Comparison of ENCODE assay signal across 25 mouse cellular contexts in the genomic region with DNA sequence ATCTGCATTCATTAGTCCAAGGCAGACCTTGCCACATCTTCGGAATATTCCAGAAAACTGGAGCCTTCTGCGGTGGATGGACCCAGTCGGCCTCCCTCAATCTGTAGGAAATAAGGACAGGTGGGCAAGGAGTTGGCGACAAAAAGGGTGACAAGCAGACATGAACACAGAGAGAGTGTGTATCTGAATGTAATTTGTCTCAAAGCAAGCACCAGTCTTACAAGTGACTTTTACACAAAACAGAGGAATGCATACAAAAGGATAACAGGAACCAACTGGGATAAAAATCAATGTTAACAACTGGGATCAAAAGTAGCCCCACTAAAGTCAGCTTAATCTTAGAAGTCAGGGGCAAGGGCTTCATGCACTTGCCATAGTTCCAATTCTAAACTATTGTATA. TPM values are rescaled to one million over a fixed set of nuclear protein-coding genes. Genes with fewer than 3 reads are reported as not detected.
DNase-seq lines count a peak whose midpoint lies in the region; TF ChIP-seq lines count a peak whose summit lies in the region.
"Had no signal": no experiment of that assay in that cellular context is flagged by ENCODE, and none has a peak within 500 bp of the region (broad histone marks: within the 10 kb centered on the region; RNA-seq: fewer than 3 reads in every experiment).

A gene (minus strand): TSS at position 101 of the 400 bp plus-strand sequence.

- H3K9me3 ChIP-seq in MEL (replicated peaks; ENCODE audit: insufficient read depth, low read length): no peaks in the 10 kb centered on the region
- H3K9me3 ChIP-seq: embryonic facial prominence, embryonic 10.5 days; embryonic facial prominence, embryonic 12.5 days; forebrain, embryonic 13.5 days; forebrain, embryonic 15.5 days; G1E had no signal

- no peak for TF ChIP-seq POLR2A in kidney, adult 2 months (IDR thresholded peaks at IDR 0.05; ENCODE audit: low read depth, low read length)
- no peak for TF ChIP-seq POLR2A in MEL (IDR thresholded peaks at IDR 0.05; ENCODE audit: control insufficient read depth in 1 of 2, insufficient read depth in 1 of 2, low read depth in 1 of 2, low read length in 2 of 2, poor library complexity in 1 of 2)
- TF ChIP-seq POLR2A in embryonic fibroblast, embryonic 13.5 days (IDR thresholded peaks at IDR 0.05; ENCODE audit: low read depth, low read length): no peak

- H3K79me2 ChIP-seq in MEL (ENCODE audit: control insufficient read depth, insufficient read depth, low read length, poor library complexity): no peaks in the 10 kb centered on the region

- H3K4me3 ChIP-seq in kidney, adult 2 months (ENCODE audit: insufficient read depth, low read depth, low read length): no peak within 1 kb of the TSS
- H3K4me3 ChIP-seq in MEL (ENCODE audit: control insufficient read depth in 1 of 2, insufficient read depth in 1 of 2, low read depth in 2 of 2, low read length in 2 of 2): no peak within 1 kb of the TSS
- H3K4me3 ChIP-seq in embryonic fibroblast, embryonic 13.5 days (ENCODE audit: insufficient read depth, low read length): no peak within 1 kb of the TSS
- H3K4me3 ChIP-seq: embryonic facial prominence, embryonic 10.5 days; embryonic facial prominence, embryonic 12.5 days; erythroblast, embryonic 14.5 days; forebrain, embryonic 13.5 days; forebrain, embryonic 15.5 days had no signal

- H3K4me1 ChIP-seq in kidney, adult 2 months (ENCODE audit: control insufficient read depth, insufficient read depth, low read length): no peaks in the 10 kb centered on the region
- H3K4me1 ChIP-seq in MEL (ENCODE audit: control insufficient read depth in 1 of 2, insufficient read depth in 2 of 2, low read length in 2 of 2): no peaks in the 10 kb centered on the region
- no peaks in the 10 kb centered on the region for H3K4me1 ChIP-seq in embryonic fibroblast, embryonic 13.5 days (ENCODE audit: control insufficient read depth, insufficient read depth, low read length)
- H3K4me1 ChIP-seq: embryonic facial prominence, embryonic 10.5 days; embryonic facial prominence, embryonic 12.5 days; forebrain, embryonic 13.5 days; forebrain, embryonic 15.5 days had no signal

- no peaks in the 10 kb centered on the region for H3K27me3 ChIP-seq in kidney, adult 2 months (replicated peaks; ENCODE audit: control insufficient read depth, insufficient read depth, low read length)
- no peaks in the 10 kb centered on the region for H3K27me3 ChIP-seq in MEL (ENCODE audit: control insufficient read depth in 1 of 2, insufficient read depth in 2 of 2, low read length in 2 of 2)
- H3K27me3 ChIP-seq: CH12.LX; embryonic facial prominence, embryonic 12.5 days; forebrain, embryonic 13.5 days; forebrain, embryonic 15.5 days had no signal

- DNase-seq in kidney, adult 2 months: no peak
- no peak for DNase-seq in kidney, postnatal 4 days
- DNase-seq in MEL (ENCODE audit: low read depth, low spot score): no peak
- no peak for DNase-seq in neural tube, embryonic 10.5 days (ENCODE audit: extremely low spot score, low spot score)
- DNase-seq: adrenal gland, adult 8-10 months; adrenal gland, postnatal 14 days; adrenal gland, postnatal 36 days; B cell, adult 2 months; cerebellum, adult 11-12 months; cerebellum, adult 2 months; cerebellum, adult 9-10 months; cerebellum, postnatal 10 days; cerebellum, postnatal 25 days; forebrain, postnatal 0 days had no signal

- WGBS in kidney, adult 2 months: 88% methylated on average over 4 of the region's 4 CpGs

- H3K36me3 ChIP-seq in kidney, adult 2 months (ENCODE audit: control insufficient read depth, insufficient read depth, low read length): no peaks in the 10 kb centered on the region
- H3K36me3 ChIP-seq in MEL (ENCODE audit: control insufficient read depth in 1 of 2, insufficient read depth in 2 of 2, low read length in 2 of 2): no peaks in the 10 kb centered on the region; a peak in 1 of 4 replicates
- H3K36me3 ChIP-seq: embryonic facial prominence, embryonic 10.5 days; embryonic facial prominence, embryonic 12.5 days; forebrain, embryonic 15.5 days; G1E had no signal

- H3K27ac ChIP-seq in kidney, adult 2 months (ENCODE audit: insufficient read depth, low read depth, low read length): no peak within 1 kb of the TSS
- H3K27ac ChIP-seq in MEL (ENCODE audit: control insufficient read depth, low read depth, low read length): peak within 1 kb of the TSS; percentile 47; the same call in 1 of the 2 replicates
- H3K27ac ChIP-seq in embryonic fibroblast, embryonic 13.5 days (ENCODE audit: insufficient read depth, low read length): peak within 1 kb of the TSS; percentile 18; the same call in 1 of the 2 replicates
- H3K27ac ChIP-seq: embryonic facial prominence, embryonic 10.5 days; embryonic facial prominence, embryonic 12.5 days; forebrain, embryonic 13.5 days; forebrain, embryonic 15.5 days had no signal

- no peak for TF ChIP-seq RAD21 in MEL (IDR thresholded peaks at IDR 0.05; ENCODE audit: low read depth, low read length)

- H3K9ac ChIP-seq in MEL (ENCODE audit: control insufficient read depth, low read depth, low read length, poor library complexity, severe bottlenecking): no peak within 1 kb of the TSS
- H3K9ac ChIP-seq: embryonic facial prominence, embryonic 12.5 days; forebrain, embryonic 13.5 days; forebrain, embryonic 15.5 days; forebrain, postnatal 0 days had no signal

- TF ChIP-seq CTCF in kidney, adult 2 months (conservative IDR thresholded peaks at IDR 0.05; ENCODE audit: insufficient read depth, insufficient read length, low read depth, low read length): no peak
- no peak for TF ChIP-seq CTCF in MEL (IDR thresholded peaks at IDR 0.05 in 2 of 3, conservative IDR thresholded peaks at IDR 0.05 in 1 of 3; ENCODE audit: control insufficient read depth in 1 of 3, insufficient read depth in 1 of 3, low read depth in 2 of 3, low read length in 3 of 3, poor library complexity in 1 of 3, severe bottlenecking in 1 of 3)
- TF ChIP-seq CTCF in embryonic fibroblast, embryonic 13.5 days (IDR thresholded peaks at IDR 0.05; ENCODE audit: borderline replicate concordance, insufficient read depth, low read length): no peak

- TF ChIP-seq EP300 in MEL (IDR thresholded peaks at IDR 0.05; ENCODE audit: low read depth in 1 of 2, low read length in 2 of 2): no peak

TF ChIP-seq in MEL, 35 proteins besides CTCF, POLR2A, EP300 and RAD21:
- no peak for TF ChIP-seq MYC (IDR thresholded peaks at IDR 0.05; ENCODE audit: low read depth, low read length)

RNA-seq across cellular contexts. Expression of the gene that starts here (rescaled TPM):
- polyA plus RNA-seq in kidney, adult 2 months (2012; rRNA removed): 41.4 and 41.9 TPM in 2 replicates
- not detected in 2 replicates for total RNA-seq in MEL (2012; rRNA removed)
- polyA plus RNA-seq in MEL (2012; ENCODE audit: insufficient read depth in 1 of 2, insufficient read length in 2 of 2, low read depth in 1 of 2, low replicate concordance in 2 of 2, missing spikeins in 1 of 2): 1 to 10 TPM in 1 of 2 experiments, not detected in 1; 1.4 TPM
- polyA plus RNA-seq in embryonic fibroblast, embryonic 13.5 days (2011; ENCODE audit: insufficient read length, low read depth, missing spikeins): not detected in 2 replicates
- total RNA-seq: adrenal gland, adult 18-20 months; adrenal gland, postnatal 14 days; CH12.LX; forebrain, postnatal 0 days had no signal
- polyA plus RNA-seq: cerebellum, adult 2 months; cortical plate, adult 2 months; embryonic facial prominence, embryonic 10.5 days; embryonic facial prominence, embryonic 12.5 days; erythroblast, embryonic 14.5 days; forebrain, embryonic 11.5 days; forebrain, embryonic 13.5 days; forebrain, embryonic 15.5 days; forebrain, postnatal 0 days; G1E had no signal

Comparison
In these comparisons a context has a peak if more than half of its experiments do, and no peak if none do; other contexts are left out.
1. RNA of the gene that starts here (polyA plus RNA-seq): 41.4 to 41.9 TPM in kidney, adult 2 months; 1.4 TPM in MEL and not detected in embryonic fibroblast, embryonic 13.5 days; every median in the first group is over 10 times any median in the second.